Mouse (Mus musculus) E14TG2a.4 (cell line): ENCODE data around the gene Ube2d3.

Source experiments
- CTCF ChIP-seq: conservative IDR thresholded peaks from 2 replicates; pipeline ENCODE4 v1.5.1; 2014; ENCODE audit warnings: low read length
- NANOG ChIP-seq: IDR thresholded peaks from 2 replicates; pipeline ENCODE4 v1.6.1; 2014; ENCODE audit warnings: borderline replicate concordance, low read length, mixed read lengths
- POU5F1 ChIP-seq: IDR thresholded peaks from 2 replicates; pipeline ENCODE4 v1.6.1; 2014; ENCODE audit warnings: low read length, borderline replicate concordance

DNA sequence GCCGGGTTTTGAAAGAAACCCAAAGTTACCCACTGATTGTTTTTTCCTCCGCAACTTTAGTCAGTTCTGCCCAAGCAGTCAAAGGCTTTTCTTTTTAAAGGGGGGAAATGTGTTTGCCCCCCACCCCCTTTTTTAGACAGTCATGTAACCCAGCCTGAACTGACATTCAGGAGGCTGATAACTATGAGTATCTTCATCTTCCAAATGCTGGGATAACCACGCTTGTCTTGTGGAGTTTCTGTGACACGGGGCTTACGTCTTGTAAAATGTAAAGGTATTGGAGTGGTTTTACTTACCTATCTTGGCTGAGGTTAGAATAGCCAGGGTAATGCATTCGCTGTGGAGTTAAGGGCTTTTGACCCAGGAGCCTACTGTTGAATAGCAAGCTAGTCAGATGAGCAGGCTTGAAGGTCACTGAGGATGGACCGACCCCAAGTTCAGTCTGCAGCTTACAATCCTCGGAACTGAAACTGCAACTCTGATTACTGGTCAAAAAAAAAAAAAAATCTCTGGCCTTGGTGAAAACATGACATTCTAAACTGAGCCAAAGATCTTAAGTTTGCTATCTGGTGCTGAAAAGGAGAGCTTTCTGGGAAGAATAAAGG is 14.2 kb upstream of the Ube2d3 start, which contains the start of gene Cisd2:
- TF ChIP-seq CTCF = no peak
- TF ChIP-seq NANOG = no peak
- TF ChIP-seq POU5F1 = no peak
